Mouse (Mus musculus) CD4-positive helper T cell, adult 2 months (primary cell): ENCODE data around the gene Taco1.
"Not testable (repeated sequence)": the region's sequence is repeated elsewhere in the genome, so short reads cannot be mapped to it uniquely, and the experiment has no call there.

ENCODE experiments used
- DNase-seq: peaks from one replicate; pipeline ENCODE4 v3.0.0-alpha.2; 2012; ENCODE audit warnings: low read depth, missing footprints, low spot score

The Taco1 gene

DNA sequence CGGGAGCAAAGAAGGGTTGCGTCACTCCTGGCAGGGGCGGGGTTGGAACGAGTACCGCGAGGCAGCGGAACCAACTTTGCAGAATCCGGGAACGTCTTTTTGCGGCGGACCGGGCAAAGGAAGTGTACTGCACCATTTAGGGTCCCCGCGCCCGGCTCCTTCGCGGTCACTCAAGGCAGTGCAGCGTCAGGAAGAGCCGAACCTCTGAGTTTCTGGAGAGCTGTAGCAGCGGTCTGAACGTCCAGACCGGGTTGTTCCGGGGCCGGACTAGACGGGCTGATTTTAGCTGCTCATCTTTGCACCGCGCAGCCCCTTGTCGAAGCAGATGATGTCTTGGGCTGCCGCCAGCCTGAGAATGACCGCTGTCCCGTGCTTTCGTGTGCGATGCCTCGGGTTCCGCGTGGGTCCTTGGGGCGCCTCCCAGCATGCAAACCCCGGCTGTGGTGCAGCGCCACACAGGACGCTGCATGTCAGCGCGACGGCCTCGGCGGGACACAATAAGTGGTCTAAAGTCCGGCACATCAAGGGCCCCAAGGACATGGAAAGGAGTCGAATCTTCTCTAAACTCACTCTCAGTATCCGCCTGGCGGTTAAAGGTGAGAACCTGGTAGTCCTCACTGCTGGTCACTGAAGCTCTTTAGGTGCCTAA is at the start of gene Taco1:
TSS of gene Taco1 (plus strand) at position 139 of the 649 bp plus-strand sequence.
- peak; percentile 94 for DNase-seq

DNA sequence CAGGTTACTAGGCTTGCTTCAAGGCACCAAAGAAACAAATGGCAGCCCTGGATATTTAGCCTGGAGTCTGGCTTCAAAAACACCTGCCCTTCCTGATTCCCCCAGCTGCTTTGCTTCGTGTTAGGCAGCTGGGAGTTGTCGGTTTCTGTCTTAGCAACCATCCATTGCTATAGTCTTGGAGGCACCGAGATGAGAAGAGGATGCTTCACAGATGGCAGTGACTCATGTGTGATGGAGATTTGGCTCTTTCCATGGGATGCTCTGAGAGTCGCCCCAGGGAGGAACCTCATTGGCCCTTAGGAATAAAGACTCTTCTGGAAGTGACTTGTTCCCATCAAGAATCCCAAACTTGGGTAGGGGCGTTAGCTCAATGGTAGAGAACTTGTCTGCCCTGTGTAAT is 49.4 kb upstream of the Taco1 start:
- DNase-seq: no peak

DNA sequence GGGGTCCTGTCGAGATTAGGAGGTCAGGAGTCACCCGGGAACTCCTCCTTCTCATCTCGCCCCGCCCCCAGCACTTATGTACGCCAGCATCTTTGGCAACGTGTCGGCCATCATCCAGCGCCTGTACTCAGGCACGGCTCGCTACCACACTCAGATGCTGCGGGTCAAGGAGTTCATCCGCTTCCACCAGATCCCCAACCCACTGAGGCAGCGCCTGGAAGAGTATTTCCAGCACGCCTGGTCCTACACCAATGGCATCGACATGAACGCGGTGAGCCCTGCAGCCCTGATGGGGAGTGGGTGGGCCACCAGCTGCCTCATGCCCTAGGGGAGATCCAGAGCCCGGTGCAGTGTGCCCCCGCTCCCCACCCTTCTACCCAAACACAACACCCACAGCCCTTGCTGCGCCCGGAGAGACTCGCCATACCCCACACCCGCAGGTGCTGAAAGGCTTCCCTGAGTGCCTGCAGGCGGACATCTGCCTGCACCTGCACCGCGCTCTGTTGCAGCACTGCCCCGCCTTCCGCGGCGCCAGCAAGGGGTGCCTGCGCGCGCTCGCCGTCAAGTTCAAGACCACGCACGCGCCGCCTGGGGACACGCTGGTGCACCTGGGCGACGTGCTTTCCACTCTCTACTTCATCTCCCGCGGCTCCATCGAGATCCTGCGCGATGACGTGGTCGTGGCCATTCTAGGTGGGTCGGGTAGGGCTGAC is 45.7 kb upstream of the Taco1 start:
- DNase-seq: peak; percentile 39

DNA sequence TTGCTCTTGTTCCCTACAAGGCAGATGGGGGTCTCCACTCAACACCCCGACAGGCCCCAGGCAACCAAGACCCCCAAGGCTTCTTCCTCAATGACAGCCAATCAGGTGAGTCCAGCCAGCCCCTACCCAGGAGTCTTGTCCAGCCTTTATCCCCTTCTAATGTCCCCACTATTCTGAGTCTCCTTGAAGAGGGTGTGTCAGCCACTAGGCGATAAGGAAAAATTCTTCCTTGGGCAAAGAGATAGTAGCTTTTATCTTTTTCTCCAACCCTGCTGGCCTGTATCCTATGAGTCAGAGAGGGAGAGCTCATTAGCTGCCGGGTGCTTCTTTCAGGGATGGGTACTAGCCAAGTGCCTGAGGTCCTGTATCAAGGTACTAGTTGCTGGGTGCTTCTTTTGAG is 40.1 kb upstream of the Taco1 start:
- no peak for DNase-seq

DNA sequence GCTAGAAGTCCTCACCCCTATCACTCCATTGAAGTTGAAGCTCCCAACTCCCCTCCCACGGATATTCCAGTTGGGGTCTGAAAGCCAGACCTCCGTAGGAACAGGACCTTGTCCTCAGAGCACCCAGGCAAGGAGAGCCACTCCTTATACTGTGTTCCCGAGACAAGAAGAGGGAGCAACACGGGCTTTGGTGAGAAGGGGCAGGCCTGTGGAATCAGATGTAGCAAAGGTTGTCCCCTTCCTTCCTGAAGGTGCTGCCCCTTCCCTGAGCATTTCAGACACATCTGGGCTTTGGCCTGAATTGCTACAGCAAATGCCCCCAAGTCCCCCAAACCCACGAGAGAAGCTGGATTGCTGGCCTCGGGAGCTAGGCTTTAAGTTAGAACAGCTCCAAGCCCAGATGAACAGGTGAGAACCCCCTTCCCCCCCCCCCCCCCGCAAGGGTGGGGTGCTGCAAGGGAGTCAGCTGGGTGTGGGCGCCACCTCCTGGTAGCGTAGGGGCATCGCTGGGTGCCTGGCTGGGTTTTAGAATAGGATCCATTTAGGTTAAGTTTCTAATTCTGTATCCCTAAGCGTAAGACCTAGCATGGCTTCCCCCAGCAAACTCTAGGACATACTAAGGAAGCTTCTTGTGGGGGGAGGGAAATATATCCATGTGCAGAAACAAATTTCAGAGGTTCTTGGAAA is 39.3 kb upstream of the Taco1 start:
- DNase-seq: peak; percentile 84

DNA sequence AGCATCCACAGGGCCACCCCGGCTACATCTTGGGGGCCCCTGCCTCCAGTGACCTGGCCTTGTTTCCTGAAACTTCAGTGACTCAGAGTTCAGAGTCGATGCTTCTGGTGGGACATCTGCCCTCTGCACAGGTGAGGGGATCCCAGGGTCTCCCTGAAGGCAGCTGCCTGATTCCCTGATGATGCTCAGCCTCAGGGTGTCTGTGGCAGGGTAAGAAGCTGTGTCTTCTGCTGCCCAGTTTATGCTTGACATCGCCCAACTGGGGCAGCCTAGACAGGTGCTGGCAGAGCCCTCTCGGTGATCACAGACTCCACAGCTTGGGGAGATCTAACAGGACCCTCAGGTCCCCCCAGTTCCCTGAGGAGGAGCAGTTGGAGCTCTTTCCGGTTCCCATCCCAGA is 38.3 kb upstream of the Taco1 start:
- DNase-seq: no peak

DNA sequence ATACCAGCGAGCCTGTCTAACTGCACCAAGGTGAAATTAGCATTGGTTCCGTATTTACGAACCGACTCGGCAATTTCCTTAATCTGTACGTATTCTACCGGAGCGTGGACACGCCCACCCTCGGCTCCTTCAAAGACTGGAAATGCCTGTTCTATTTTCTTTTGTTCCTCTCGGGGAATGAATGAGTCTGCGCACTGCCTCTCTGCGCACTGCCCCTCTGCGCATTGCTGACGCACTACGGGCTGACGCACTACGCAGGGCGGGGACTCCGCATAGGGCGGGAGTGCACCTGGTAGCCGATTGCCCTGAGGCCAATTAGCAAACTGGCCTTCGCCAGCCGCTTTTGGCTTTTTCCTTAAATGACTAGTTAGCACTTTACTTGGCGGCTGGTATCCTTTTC is 33.8 kb upstream of the Taco1 start:
- DNase-seq: not testable (repeated sequence)

DNA sequence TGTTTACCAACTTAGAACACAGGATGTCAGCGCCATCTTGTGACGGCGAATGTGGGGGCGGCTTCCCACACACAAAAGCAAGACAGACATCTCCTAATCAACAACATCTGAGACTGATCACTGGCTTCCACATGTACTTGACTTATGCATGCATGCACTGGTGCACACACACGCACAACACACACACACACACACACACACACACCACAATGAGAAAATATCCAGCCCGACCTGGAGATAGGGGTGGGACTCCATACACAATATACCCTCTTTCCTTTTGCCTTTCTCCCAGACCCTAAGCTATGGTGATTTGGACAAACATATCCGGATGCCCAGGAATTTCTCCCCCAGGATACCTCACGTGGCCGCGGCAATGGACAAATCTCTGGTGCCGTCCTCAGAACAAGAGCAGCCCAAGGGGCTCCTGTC is 32.4 kb upstream of the Taco1 start:
- peak; percentile 92 for DNase-seq

DNA sequence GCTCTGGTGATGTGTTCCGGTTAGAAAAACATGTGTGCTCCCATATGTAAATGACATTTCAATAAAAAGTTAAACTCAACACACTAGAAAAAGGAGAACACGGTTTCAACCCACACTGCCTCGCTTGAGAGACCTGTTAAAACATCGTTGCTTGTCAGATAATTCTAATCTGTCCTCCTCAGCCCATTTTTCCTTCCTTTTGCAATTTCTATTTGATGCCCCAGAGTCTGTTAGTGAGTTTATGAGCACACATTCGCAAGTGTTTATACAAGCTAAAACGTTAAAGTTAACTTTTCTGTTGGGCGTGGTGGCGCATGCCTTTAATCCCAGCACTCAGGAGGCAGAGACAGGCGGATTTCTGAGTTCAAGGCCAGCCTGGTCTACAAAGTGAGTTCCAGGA is 30.9 kb upstream of the Taco1 start:
- no peak for DNase-seq

DNA sequence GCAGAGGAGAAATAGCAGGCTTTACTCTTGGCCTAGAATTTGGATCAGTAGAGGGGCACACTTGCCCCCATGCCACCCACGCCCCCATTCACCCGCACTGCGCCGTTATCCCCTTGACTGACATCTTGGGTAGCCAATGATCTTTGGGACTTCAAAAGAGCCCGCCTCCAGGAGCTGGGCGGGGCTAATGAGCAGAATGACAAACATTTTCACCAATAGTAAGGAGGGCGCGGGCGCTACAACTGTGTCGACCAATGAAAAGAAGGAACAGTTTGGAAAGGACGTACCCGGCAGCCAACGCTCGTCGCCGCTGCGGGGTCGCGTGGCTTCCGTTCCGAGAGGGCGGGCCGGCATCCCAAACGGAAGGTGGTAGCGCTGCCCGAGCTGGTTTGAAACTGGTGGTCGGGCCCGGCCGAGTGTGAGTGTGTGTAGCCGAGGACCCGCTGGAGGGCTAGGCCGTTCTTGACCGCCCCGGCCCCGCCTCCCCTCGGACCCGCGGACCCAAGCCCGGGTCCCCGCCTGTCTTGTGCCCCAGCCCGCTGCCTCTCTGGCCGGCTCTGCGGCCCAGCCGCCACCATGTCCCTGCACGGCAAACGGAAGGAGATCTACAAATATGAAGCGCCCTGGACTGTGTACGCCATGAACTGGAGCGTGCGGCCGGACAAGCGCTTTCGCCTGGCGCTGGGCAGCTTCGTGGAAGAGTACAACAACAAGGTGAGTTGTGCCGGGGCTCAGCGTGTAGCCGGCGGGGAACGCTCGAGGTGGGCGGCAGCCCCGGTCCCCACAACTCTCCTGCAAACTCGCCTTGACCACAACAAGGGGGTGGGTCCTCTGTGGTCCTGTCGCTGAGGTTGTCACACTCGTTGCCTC is 29.1 kb upstream of the Taco1 start, which contains the start of gene Dcaf7:
TSS of gene Dcaf7 (plus strand) at position 325 of the 870 bp plus-strand sequence.
- peak; percentile 97 for DNase-seq

DNA sequence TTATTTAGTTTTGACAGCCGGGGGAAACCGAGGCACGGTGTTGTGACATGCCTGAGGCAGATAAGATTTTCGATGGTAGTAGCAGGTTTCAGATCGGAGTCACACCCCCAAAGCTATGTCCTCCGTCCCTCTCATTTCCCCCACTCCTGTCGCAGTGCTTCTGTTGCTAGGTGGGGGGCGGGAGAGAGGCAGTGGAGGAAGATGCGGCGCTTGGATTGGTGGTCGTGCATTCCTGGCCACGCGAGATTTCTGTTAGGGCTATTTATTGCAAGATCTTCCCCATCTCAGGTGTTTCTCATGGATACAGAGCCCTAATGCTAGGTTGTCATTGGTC is 28.5 kb upstream of the Taco1 start:
- DNase-seq: peak; percentile 34

DNA sequence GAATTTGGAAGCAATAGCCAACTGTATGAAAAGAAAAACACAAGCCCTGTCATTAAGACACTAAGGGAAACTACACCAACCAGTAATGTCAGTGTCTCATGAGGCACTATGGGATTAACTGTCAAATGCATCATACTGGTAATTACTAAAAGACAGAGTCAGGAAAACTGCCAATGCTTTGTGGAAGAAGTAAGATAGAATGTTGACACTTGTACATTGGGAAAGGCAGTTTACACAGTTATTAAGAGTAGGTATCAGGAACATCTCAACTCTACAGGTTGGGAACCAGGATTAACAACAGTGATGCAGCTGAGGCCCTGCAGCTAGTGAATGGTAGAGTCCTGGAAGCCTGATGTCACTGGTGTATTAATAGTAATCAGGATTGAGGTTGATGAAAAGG is 21.5 kb upstream of the Taco1 start:
- DNase-seq: no peak

DNA sequence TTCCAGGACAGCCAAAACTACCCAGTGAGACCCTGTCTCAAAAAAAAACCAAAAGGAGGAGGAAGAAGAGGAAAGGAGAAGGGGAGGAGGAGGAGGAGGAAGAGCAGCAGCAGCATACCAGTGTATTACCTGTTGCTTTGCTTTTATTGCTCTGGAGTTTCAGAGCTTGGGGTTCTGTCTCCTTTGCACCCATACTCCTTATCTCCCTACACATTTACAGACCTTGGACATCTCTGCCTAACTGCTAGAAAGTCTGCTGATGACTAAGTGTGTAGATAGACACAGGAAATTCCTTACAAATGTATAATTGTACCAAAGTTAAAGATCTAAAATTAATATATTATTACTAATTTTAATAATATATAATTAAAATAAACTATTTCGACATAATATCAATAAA is 20.6 kb upstream of the Taco1 start:
- DNase-seq: no peak

DNA sequence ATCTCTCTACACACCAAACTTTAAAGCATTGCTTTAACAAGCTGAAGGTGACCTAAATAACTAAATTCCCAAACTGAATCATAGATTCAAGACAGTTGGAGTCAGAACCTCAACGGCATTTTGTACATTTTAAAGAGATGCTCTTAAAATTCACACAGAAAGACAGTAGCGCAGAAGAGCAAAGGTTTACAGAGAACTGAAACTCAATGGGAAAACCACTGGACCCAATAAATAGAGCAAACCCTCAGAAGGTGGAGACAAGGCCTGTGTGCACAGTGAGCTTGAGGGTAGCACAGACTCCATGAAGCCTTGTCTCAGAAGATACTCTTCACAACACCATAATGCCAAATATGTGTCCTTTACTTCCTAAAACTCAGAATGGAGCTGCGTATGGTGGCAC is 20.1 kb upstream of the Taco1 start:
- DNase-seq: no peak

DNA sequence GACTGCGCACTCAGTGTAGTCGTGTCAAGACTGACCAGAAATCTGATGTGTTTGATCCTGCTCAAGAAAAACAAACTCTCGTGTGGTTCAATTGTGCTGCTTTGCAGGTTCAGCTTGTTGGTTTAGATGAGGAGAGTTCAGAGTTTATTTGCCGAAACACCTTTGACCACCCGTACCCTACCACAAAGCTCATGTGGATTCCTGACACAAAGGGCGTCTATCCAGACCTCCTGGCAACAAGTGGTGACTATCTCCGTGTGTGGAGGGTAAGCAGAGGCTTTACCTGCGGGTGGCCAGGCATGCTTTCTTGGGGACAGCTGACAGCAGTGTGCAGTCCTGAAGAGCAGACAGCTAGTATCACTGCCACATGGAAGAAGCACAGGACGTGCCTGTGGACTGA is 19.3 kb upstream of the Taco1 start:
- DNase-seq: no peak

DNA sequence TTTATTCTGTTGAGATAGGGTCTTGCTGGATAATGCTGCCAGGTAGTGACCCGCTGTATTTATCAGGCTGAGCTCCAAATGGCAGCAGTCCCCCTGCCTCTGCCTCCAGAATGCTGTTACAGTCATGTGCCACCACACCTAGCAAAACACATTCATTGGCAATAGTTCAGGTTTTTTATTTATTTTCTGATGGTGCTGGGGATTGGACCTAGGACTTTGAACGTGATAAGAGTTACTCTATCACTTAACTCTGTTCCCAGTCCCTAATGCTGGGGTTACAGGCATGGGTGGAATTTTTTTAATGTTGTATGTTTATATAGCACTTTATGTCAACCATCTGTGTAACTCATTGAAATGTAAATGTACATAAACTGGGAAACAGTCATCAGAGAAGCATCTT is 11.9 kb upstream of the Taco1 start:
- DNase-seq: no peak

DNA sequence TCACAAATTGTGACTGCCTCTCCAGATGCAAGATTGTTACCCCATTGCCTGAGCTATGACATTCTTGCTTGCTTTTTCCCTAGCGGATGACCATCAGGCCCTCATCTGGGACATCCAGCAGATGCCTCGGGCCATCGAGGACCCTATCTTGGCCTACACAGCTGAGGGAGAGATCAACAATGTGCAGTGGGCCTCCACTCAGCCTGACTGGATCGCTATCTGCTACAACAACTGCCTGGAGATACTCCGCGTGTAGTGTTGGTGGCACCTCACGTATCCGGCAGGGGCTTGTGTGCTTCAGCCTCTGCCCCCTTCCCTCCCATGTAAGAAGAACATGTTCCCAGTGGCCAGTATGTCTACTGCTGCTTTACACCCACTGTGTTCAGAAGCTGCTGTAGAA is 11.3 kb upstream of the Taco1 start:
- no peak for DNase-seq

DNA sequence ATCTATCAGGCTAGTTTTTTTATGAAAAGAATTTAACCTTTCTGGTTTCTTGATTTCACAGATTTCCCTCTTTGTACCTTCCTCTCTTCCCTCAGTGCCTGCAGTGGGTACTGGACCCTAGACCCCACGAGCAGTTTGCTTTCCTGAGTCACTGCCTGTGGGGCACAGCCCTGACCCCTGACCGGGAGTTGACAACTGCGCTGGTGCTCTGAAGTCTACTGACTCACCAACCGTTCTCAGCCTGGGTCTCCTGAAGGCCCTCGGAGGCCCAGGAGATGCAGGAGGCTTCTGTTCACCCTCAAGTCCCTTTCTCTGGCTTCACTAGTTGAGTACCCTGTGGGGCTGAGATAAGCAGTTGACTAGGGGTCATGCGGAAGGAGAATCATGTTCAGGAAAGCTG is 10.5 kb upstream of the Taco1 start:
- DNase-seq: no peak

DNA sequence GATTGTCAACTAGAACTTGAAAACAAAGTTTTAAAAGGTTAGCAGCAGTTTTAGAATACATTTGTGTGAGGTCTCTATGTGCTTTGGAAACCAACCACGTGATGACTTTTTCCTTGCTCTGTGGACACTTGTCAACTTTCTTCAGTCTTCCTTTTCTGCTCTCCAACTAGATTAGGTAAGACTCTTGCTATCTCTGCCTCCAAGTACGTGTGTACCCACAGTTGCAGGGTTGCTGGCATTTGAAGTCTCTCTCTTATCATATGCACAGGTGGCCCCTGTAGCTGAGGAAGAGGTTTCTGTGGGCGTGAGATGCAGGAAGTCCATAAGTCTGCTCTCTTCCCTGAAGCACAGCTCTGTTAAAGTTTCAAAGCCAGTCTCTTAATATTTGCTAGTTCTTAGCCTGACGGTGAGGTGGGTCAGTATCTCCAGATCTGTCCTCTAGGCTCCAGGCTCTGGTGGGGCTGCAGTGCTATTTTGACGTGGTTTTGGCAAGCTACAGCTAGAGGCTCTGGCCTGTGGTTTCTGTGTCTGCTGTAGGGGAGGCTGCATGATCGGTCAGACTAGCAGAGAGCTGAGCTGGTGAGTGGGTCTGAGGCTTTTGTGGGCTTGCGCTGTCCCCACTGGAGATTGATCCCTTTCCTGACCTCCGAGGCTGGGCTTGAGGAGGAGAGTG is 8.9 kb upstream of the Taco1 start:
- DNase-seq: peak; percentile 79

DNA sequence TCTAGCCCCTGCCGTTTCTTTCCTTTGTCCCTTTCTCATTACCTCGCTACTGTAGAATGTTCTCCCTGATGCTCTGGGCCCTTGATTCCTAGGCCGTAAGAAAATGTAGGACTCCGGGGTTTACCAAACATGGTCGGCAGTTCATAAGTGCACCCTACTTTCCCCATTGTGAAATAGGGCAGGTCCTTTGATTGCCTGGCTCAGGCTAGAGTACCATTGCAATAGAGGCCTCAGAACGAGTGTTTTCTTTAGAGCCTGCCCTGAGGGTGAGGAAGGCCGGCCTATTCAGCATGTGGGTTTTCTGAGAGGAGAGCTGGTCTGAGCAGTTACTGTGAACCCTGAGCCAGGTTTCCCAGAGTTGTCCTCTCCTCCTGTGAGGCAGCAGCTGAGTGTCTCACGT is 7.8 kb upstream of the Taco1 start:
- DNase-seq: no peak

DNA sequence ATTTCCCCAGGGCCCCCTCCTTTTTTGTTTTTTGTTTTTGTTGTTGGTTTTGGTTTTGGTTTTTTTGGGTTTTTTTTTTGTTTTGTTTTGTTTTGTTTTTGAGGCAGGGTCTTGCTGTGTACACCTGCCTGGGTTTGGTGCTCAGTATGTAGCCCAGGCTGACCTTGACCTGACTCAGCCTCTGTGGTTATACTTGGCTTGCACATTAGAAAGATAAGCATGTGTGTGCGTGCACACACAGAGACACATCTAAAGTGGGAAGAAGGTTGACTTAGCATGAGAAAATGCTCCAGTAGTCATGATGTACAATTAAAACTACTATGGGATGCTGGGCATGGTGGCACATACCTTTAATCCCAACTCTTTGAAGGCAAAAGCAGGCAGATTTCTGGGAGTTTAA is 5.3 kb upstream of the Taco1 start:
- DNase-seq: no peak
